Mouse (Mus musculus): ENCODE data around the gene Zfr. TPM values are rescaled to one million over a fixed set of nuclear protein-coding genes. Genes with fewer than 3 reads are reported as not detected.
A peak's percentile ranks its signal among the peaks of the same experiment; 100 is the strongest.
"Not testable (repeated sequence)": the region's sequence is repeated elsewhere in the genome, so short reads cannot be mapped to it uniquely, and the experiment has no call there.

Gene Zfr
- total RNA-seq, 1 experiment from 2014 or later = 150 TPM

- DNase-seq = no peak
These were observed 11.2 kb upstream of the Zfr start for GRCm38 (mm10) chr15:12106430-12106829.

DNA sequence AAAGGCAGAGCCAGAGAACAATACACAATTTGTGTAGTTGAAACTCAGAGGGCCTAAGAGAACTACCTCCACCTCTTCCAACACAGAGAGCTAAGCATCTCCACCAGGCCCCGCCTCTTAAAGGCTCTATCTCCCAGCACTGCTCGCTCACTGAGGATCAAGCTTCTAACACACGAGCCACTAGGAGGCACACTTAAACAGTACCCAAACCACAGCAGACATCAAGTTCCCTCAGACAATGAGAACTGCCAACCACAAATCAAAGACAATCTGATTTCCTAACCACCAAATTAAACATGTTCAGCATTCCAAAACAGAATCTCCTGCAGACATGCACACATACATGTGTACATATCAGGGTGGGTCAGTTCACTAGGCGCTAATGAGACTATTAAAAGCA lies 9.4 kb upstream of the Zfr start:
- no peak for DNase-seq

- DNase-seq = not testable (repeated sequence)
These were observed 8.7 kb upstream of the Zfr start for GRCm38 (mm10) chr15:12108922-12109321.

DNA sequence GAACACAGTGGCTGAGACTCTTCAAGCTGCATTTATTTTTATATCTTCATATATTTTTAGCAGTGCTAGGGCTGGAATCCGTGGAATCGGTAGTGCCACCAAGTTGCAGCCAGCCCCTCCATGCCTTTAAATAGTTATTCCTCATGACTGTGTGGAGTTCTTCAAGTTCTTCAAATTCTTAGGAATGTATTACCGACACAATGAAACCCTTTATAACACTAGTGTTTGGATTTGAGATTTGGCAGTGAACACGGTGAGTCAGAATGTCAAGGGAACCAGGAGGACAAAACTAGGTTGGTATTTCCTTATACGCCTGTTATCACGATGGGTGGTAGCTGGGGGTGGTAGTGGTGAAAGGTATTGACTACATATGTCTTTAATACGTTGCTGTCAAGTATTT lies 6.4 kb upstream of the Zfr start:
- no peak for DNase-seq

- no peak for DNase-seq
These were observed 4.2 kb upstream of the Zfr start for GRCm38 (mm10) chr15:12113411-12113810.

- DNase-seq = no peak
These were observed 3.1 kb upstream of the Zfr start for GRCm38 (mm10) chr15:12114546-12114945.

DNA sequence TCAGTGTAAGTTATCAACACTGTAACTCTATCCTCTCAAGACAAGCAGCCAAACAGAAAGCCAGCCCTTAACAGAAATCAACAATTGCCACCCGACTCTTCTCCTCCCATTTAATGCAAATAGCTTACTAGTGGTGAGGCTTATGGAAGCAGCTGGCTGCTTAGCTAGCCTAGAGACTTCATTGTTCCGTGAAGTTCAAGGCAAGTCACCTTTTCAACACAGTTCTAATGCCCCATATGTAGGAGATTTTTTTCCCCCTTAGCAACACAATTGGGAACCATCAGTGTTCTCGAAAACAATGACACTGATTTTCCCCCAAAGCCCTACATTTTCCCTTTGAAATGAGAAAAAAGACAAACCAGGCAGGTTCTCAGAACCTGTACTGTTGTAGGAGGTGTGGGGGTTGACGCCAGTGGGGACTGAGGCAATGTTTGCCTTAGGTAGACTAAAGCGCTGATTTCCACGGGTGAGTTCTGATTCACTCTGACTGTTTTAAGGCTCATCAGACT lies 1.9 kb upstream of the Zfr start:
- no peak for DNase-seq

- DNase-seq = no peak
These were observed 431 bp downstream of the Zfr start for GRCm38 (mm10) chr15:12118093-12118431.

DNA sequence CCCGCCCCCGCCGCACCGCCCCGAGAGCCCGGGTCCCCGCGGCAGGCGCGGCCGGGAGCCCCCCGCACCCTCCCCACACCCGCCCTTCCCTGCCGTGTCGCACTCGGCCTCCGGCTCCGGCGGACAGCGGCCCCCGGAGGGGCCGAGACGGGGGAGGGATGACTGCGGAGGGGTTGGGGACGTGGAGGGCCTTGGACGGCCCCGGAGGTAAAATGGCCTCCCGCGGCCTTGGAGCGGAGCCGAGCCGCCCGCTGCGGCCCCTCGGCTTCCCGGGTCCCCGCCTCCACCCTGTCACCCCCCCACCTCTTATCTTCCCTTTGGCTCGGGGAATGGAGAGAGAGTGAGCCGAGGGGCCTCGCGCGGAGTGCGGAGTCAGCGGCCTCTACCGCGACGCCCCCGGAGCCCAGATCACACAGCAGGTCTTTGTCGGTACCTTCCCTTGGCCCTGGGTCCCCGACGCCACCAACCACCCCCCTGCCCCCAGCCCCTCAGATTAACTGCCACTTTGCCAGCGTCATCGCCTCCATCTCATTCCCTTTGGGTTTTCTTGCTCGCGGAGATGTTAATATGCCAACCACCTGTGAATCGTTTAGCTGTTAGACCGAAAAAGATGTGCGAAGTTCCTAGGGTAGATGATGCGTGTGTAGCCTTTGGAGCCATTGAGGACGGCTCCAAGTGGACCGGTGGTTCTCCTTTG lies 949 bp downstream of the Zfr start:
- DNase-seq = peak; percentile 74

- no peak for DNase-seq
These were observed 1.5 kb downstream of the Zfr start for GRCm38 (mm10) chr15:12119129-12119466.

GRCm38 (mm10) chr15:12124913-12125312 lies 7.3 kb downstream of the Zfr start:
- DNase-seq = no peak

GRCm38 (mm10) chr15:12130871-12131270 lies 13.2 kb downstream of the Zfr start:
- not testable (repeated sequence) for DNase-seq

DNA sequence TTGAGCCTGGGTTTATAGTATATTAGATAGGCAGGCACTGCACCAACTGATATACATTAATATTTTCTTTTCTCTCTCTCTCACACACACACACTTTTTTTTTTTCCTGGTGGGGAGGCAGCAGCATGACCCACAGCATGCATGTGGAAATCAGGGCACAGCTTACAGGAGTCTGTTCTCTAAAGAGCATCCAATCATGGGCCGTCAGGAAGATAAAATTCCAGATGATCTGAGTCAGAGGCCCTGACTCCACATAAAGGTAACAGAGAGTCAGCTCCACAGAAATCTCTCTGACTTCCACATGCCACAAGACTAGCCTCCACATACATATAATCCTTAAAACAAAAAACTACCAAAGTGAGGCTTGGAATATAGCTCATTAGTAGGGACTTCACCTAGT lies 16.9 kb downstream of the Zfr start:
- DNase-seq = no peak

DNA sequence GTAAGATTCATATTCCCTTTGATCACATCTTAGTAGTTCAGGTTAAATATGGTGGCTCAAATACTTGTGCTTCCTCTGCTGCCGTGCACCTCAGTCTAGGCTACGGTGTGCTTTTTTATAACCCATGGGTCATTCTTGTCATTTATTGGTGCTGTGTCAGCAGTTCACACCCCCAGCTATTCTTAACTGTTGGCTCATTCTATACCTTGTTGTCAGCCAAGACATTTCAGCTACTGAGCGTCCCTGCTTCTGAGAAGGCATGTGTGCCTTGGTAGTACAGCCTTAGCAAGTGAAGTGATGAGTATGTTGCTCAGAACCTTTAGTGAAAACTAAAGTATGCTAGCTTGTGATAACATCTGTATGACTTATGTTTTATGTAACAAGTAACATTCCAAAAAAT lies 17.7 kb downstream of the Zfr start:
- DNase-seq = no peak

DNA sequence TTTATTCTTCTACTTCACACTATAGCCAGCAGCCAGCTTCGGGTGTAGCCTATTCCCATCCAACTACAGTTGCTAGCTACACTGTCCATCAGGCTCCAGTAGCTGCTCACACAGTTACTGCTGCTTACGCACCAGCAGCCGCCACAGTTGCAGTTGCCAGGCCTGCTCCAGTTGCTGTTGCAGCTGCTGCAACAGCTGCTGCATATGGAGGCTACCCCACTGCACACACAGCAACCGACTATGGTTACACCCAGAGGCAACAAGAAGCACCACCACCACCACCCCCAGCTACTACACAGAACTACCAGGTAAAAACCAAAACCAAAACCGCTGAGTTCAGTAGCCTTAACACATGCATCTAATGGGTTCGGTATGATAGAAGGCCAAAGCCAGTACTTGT lies 18.7 kb downstream of the Zfr start:
- DNase-seq = no peak

DNA sequence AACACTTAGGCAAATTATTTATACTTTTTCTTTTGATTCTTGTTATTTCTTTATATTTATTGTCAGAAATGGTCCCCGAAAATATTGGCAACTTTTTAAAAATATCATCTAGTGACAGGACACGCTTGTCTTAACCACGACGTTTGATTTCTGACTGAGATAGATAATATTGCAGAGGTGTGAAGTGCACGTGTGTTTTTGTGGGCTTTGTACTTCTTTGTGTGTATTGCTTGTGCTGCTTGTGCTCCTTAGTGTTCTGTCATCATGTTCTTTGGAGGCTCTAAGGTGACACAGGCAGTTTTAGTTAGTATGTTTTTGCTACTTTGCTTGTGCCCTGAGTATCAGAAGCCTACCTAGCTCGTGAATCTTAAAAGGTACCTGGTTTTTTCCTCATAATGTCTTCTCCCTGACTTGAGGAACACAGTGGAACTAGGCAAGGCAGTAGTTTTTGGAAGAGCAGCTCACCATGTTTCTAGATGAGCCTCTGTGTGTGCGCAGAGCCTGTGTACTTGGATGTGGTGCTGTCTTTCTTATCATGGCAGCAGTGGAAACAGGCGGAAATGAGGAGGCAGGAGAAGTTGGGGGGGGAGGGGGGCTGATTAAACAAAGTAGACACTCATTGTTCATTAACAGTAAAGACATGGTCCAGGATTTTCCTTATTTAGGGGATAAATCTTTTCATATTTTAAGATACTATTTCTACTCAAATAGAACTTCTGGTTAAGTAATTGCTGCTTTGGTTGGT lies 23.5 kb downstream of the Zfr start:
- no peak for DNase-seq

GRCm38 (mm10) chr15:12147423-12147822 lies 29.8 kb downstream of the Zfr start:
- DNase-seq = no peak

DNA sequence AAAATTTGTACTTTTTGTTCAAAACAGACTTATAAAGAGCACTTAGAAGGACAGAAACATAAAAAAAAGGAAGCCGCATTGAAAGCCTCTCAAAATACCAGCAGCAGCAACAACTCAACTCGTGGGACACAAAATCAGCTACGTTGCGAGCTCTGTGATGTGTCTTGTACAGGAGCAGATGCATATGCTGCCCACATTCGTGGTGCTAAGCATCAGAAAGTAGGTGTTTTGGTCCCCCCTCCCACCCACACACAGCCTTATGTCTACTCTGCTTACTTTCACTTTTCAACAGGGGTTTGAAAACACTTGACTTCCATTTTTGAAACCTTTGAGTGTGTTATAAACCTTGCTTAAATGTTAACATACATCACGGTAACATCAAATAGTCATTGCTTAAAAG lies 31.9 kb downstream of the Zfr start:
- DNase-seq = no peak

- DNase-seq = no peak
These were observed 36.1 kb downstream of the Zfr start for GRCm38 (mm10) chr15:12153747-12154146.

DNA sequence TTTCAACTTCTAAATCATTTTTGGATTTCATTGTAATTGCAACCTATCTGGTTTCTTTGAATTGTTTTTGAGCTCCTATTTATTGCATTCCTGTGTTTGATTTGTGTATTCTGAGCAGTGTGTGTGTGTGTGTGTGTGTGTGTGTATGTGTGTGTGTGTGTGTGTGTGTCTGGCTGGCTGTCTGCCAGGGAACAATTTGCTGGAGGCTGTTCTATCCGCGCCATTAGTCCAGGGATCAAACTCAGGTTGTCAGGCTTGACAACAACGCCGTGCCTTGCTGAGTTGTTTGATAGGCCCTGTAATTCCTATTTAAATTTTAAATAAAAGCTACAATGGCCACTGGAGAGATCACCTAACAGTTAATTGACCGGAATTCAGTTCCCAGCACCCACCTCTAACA lies 60.5 kb downstream of the Zfr start:
- DNase-seq = no peak

DNA sequence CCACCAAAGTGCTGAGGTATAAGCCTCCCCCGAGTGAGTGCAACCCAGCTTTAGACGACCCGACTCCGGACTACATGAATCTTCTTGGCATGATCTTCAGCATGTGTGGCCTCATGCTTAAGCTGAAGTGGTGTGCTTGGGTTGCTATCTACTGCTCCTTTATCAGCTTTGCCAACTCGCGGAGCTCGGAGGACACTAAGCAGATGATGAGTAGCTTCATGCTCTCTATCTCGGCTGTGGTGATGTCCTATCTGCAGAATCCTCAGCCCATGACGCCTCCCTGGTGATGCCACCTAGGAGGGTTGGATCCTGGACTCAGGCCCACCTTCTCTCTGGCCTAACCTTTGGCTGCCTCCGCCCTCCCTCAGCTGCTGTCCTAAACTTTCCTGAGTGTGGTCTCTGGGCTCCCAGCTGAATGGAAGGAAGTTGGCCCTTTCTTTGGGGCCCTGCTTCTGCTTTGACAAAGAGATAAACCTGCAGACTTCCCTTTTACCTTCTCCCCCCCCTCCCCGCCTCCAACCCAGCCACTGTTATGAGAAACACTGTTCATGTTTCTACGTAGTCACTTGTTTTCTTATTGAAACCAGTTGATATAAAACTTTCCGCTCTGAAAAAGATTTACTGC lies 63.7 kb downstream of the Zfr start:
- DNase-seq = not testable (repeated sequence)

GRCm38 (mm10) chr15:12193880-12194816 lies 76.5 kb downstream of the Zfr start:
- DNase-seq = no peak

Data from adrenal gland, postnatal 25 days (tissue).